Mouse (Mus musculus) MEL (cell line): ENCODE data around the gene Lyg1. TPM values are rescaled to one million over a fixed set of nuclear protein-coding genes. Genes with fewer than 3 reads are reported as not detected.
A peak's percentile ranks its signal among the peaks of the same experiment; 100 is the strongest.

Experiments used
- DNase-seq: peaks from one replicate; pipeline ENCODE4 v3.0.0; 2011; ENCODE audit warnings: low read depth, low spot score
- H3K27ac ChIP-seq: 2 replicates; pipeline ENCODE4 v1.5.1; 2012; ENCODE audit warnings: low read depth, mild to moderate bottlenecking, control low read depth, low read length, moderate library complexity; ENCODE audit not compliant: control insufficient read depth
- H3K27me3 ChIP-seq, 2 experiments: fragments of 150-350 bp in 1 of 2; sonication (generic) in 1 of 2; 2 replicates each; pipeline ENCODE4 v1.6.1; 2012; ENCODE audit warnings: low read length in 2 of 2, mild to moderate bottlenecking in 2 of 2, improper control_type of control experiment in 1 of 2, moderate library complexity in 1 of 2; ENCODE audit not compliant: insufficient read depth in 2 of 2, control insufficient read depth in 1 of 2
- H3K36me3 ChIP-seq, 2 experiments: 2 replicates each; pipeline ENCODE4 v1.6.1; 2012 to 2014; ENCODE audit warnings: low read length in 2 of 2, improper control_type of control experiment in 1 of 2, inconsistent platforms in 1 of 2, mild to moderate bottlenecking in 1 of 2; ENCODE audit not compliant: insufficient read depth in 2 of 2, control insufficient read depth in 1 of 2
- H3K4me1 ChIP-seq, 2 experiments: fragments of 150-350 bp in 1 of 2; sonication (generic) in 1 of 2; 2 replicates each; pipeline ENCODE4 v1.6.1; 2012; ENCODE audit warnings: low read length in 2 of 2, improper control_type of control experiment in 1 of 2, mild to moderate bottlenecking in 1 of 2; ENCODE audit not compliant: insufficient read depth in 2 of 2, control insufficient read depth in 1 of 2
- H3K4me3 ChIP-seq, 2 experiments: fragments of 150-350 bp in 1 of 2; sonication (generic) in 1 of 2; 2 replicates each; pipeline ENCODE4 v1.5.1; 2012; ENCODE audit warnings: low read depth in 2 of 2, low read length in 2 of 2, mild to moderate bottlenecking in 2 of 2, moderate library complexity in 2 of 2, control low read depth in 1 of 2, improper control_type of control experiment in 1 of 2; ENCODE audit not compliant: control insufficient read depth in 1 of 2, insufficient read depth in 1 of 2
- H3K79me2 ChIP-seq: 2 replicates; pipeline ENCODE4 v1.6.1; 2012; ENCODE audit warnings: mild to moderate bottlenecking, low read length, moderate library complexity; ENCODE audit not compliant: control insufficient read depth, poor library complexity, insufficient read depth
- H3K9ac ChIP-seq: 2 replicates; pipeline ENCODE4 v1.6.1; 2012; ENCODE audit warnings: low read depth, mild to moderate bottlenecking, control low read depth, low read length, moderate library complexity; ENCODE audit not compliant: control insufficient read depth, poor library complexity, severe bottlenecking
- H3K9me3 ChIP-seq: fragments of 150-350 bp; sonication (generic); replicated peaks from 2 replicates; pipeline ENCODE4 v1.6.1; 2012; ENCODE audit warnings: mild to moderate bottlenecking, low read length, improper control_type of control experiment, moderate library complexity; ENCODE audit not compliant: insufficient read depth
- BHLHE40 ChIP-seq: IDR thresholded peaks from 2 replicates; pipeline ENCODE4 v1.6.1; 2012; ENCODE audit warnings: low read depth, mild to moderate bottlenecking, inconsistent platforms, low read length, improper control_type of control experiment, borderline replicate concordance
- CHD1 ChIP-seq: IDR thresholded peaks from 2 replicates; pipeline ENCODE4 v1.6.1; 2012; ENCODE audit warnings: low read depth, mild to moderate bottlenecking, inconsistent platforms, low read length, improper control_type of control experiment
- CTCF ChIP-seq, 3 experiments: IDR thresholded peaks in 2 of 3; conservative IDR thresholded peaks in 1 of 3; 2 replicates each; pipeline ENCODE4 v1.5.1; 2011 to 2012; ENCODE audit warnings: low read length in 3 of 3, low read depth in 2 of 3, mild to moderate bottlenecking in 2 of 3, improper control_type of control experiment in 1 of 3, inconsistent platforms in 1 of 3, mixed read lengths in 1 of 3, moderate library complexity in 1 of 3; ENCODE audit not compliant: control insufficient read depth in 1 of 3, insufficient read depth in 1 of 3, poor library complexity in 1 of 3, severe bottlenecking in 1 of 3
- EP300 ChIP-seq, 2 experiments: IDR thresholded peaks; 2 replicates each; pipeline ENCODE4 v1.6.1; 2011; ENCODE audit warnings: improper control_type of control experiment in 2 of 2, low read length in 2 of 2, low read depth in 1 of 2, mild to moderate bottlenecking in 1 of 2
- ETS1 ChIP-seq: IDR thresholded peaks from 2 replicates; pipeline ENCODE4 v1.6.1; 2012; ENCODE audit warnings: low read depth, mild to moderate bottlenecking, inconsistent platforms, low read length, improper control_type of control experiment, moderate library complexity
- GATA1 ChIP-seq: IDR thresholded peaks from 2 replicates; pipeline ENCODE4 v1.6.1; 2011; ENCODE audit warnings: low read depth, low read length, improper control_type of control experiment
- HCFC1 ChIP-seq: IDR thresholded peaks from 2 replicates; pipeline ENCODE4 v1.6.1; 2012; ENCODE audit warnings: low read depth, mild to moderate bottlenecking, inconsistent platforms, low read length, improper control_type of control experiment, moderate library complexity
- MAX ChIP-seq: IDR thresholded peaks from 2 replicates; pipeline ENCODE4 v1.6.1; 2011; ENCODE audit warnings: low read length, improper control_type of control experiment
- MEF2A ChIP-seq: IDR thresholded peaks from 2 replicates; pipeline ENCODE4 v1.6.1; 2014; ENCODE audit warnings: low read depth, mild to moderate bottlenecking, inconsistent platforms, low read length, improper control_type of control experiment; ENCODE audit not compliant: poor library complexity, insufficient replicate concordance, severe bottlenecking; ENCODE audit errors: extremely low read depth
- MXI1 ChIP-seq: IDR thresholded peaks from 2 replicates; pipeline ENCODE4 v1.6.1; 2011; ENCODE audit warnings: mild to moderate bottlenecking, low read depth, low read length, improper control_type of control experiment
- MYB ChIP-seq: IDR thresholded peaks from 2 replicates; pipeline ENCODE4 v1.6.1; 2011; ENCODE audit warnings: mild to moderate bottlenecking, low read depth, low read length, improper control_type of control experiment
- MYC ChIP-seq: IDR thresholded peaks from 2 replicates; pipeline ENCODE4 v1.6.1; 2011; ENCODE audit warnings: low read depth, mild to moderate bottlenecking, low read length, improper control_type of control experiment, moderate library complexity
- NELFE ChIP-seq: IDR thresholded peaks from 2 replicates; pipeline ENCODE4 v1.6.1; 2011; ENCODE audit warnings: low read depth, low read length, improper control_type of control experiment
- NRF1 ChIP-seq: IDR thresholded peaks from 2 replicates; pipeline ENCODE4 v1.6.1; 2014; ENCODE audit warnings: low read depth, mild to moderate bottlenecking, inconsistent platforms, low read length, improper control_type of control experiment, moderate library complexity; ENCODE audit not compliant: poor library complexity, insufficient read depth, severe bottlenecking
- POLR2A ChIP-seq, 2 experiments: IDR thresholded peaks; 2 replicates each; pipeline ENCODE4 v1.6.1; 2011 to 2012; ENCODE audit warnings: low read length in 2 of 2, mild to moderate bottlenecking in 2 of 2, control low read depth in 1 of 2, improper control_type of control experiment in 1 of 2, low read depth in 1 of 2, moderate library complexity in 1 of 2; ENCODE audit not compliant: control insufficient read depth in 1 of 2, insufficient read depth in 1 of 2, poor library complexity in 1 of 2
- POLR2AphosphoS2 ChIP-seq: IDR thresholded peaks from 2 replicates; pipeline ENCODE4 v1.6.1; 2011; ENCODE audit warnings: low read length, improper control_type of control experiment
- POLR2AphosphoS5 ChIP-seq: IDR thresholded peaks from 2 replicates; pipeline ENCODE4 v1.6.1; 2012; ENCODE audit warnings: low read depth, borderline replicate concordance, mild to moderate bottlenecking, inconsistent platforms, low read length, moderate library complexity, mixed read lengths
- RCOR1 ChIP-seq: IDR thresholded peaks from 2 replicates; pipeline ENCODE4 v1.6.1; 2012; ENCODE audit warnings: low read depth, mild to moderate bottlenecking, inconsistent platforms, low read length, improper control_type of control experiment
- SIN3A ChIP-seq: IDR thresholded peaks from 2 replicates; pipeline ENCODE4 v1.6.1; 2012; ENCODE audit warnings: low read length, improper control_type of control experiment, inconsistent platforms
- TAL1 ChIP-seq: IDR thresholded peaks from 2 replicates; pipeline ENCODE4 v1.6.1; 2012; ENCODE audit warnings: mild to moderate bottlenecking, inconsistent platforms, low read length, moderate library complexity, mixed read lengths
- TCF12 ChIP-seq: IDR thresholded peaks from 2 replicates; pipeline ENCODE4 v1.6.1; 2014; ENCODE audit warnings: low read depth, mild to moderate bottlenecking, inconsistent platforms, low read length, improper control_type of control experiment, moderate library complexity
- USF2 ChIP-seq, 2 experiments: IDR thresholded peaks; 2 replicates each; pipeline ENCODE4 v1.6.1; 2011 to 2012; ENCODE audit warnings: improper control_type of control experiment in 2 of 2, low read length in 2 of 2, borderline replicate concordance in 1 of 2, inconsistent platforms in 1 of 2, low read depth in 1 of 2, mild to moderate bottlenecking in 1 of 2; ENCODE audit not compliant: insufficient read depth in 1 of 2
- ZC3H11A ChIP-seq: IDR thresholded peaks from 2 replicates; pipeline ENCODE4 v1.6.1; 2012; ENCODE audit warnings: low read depth, mild to moderate bottlenecking, inconsistent platforms, low read length, improper control_type of control experiment
- ZKSCAN1 ChIP-seq: IDR thresholded peaks from 2 replicates; pipeline ENCODE4 v1.6.1; 2012; ENCODE audit warnings: low read depth, mild to moderate bottlenecking, inconsistent platforms, low read length, improper control_type of control experiment, moderate library complexity
- ZNF384 ChIP-seq: IDR thresholded peaks from 2 replicates; pipeline ENCODE4 v1.6.1; 2012; ENCODE audit warnings: low read depth, mild to moderate bottlenecking, inconsistent platforms, low read length, improper control_type of control experiment
- polyA plus RNA-seq, 2 experiments: library from polyadenylated mRNA; stranded (reverse) in 1 of 2; unstranded in 1 of 2; fragments of >175 nt in 1 of 2; fragments of >200 nt in 1 of 2; gene quantifications; 2 replicates each; pipeline versions ENCODE4 v1.2.1 to v1.2.4; 2012; ENCODE audit warnings: low replicate concordance in 2 of 2, low read depth in 1 of 2; ENCODE audit not compliant: insufficient read length in 2 of 2, insufficient read depth in 1 of 2, missing spikeins in 1 of 2
- total RNA-seq: library from RNA; depleted of rRNA; stranded (reverse); fragments of 300-350 nt; gene quantifications from 2 replicates; pipeline ENCODE4 v1.2.3, GENCODE M21; 2012

Lyg1 gene
- total and polyA plus RNA-seq, 3 experiments: not detected

- Histone ChIP-seq H3K9ac (no peak within 1 kb of the TSS), H3K27me3 (peaks cover 14 to 15% of the 10 kb centered on the region in 2 experiments), H3K79me2 (no peaks in the 10 kb centered on the region), H3K4me1 (no peaks in the 10 kb centered on the region), H3K9me3 (no peaks in the 10 kb centered on the region), H3K4me3 (no peak within 1 kb of the TSS)
- no peak for DNase-seq
- TF ChIP-seq EP300 (IDR thresholded peaks at IDR 0.05; ENCODE audit: low read depth in 1 of 2, low read length in 2 of 2): no peak
- TF ChIP-seq USF2 (IDR thresholded peaks at IDR 0.05; ENCODE audit: borderline replicate concordance in 1 of 2, insufficient read depth in 1 of 2, low read depth in 1 of 2, low read length in 2 of 2): no peak
- TF ChIP-seq ETS1: no peak
- no peak for TF ChIP-seq MYC
- TF ChIP-seq, all 39 proteins: peak for 0
- H3K36me3 ChIP-seq: no peaks in the 10 kb centered on the region
- H3K27ac ChIP-seq: no peak within 1 kb of the TSS
Observed at GRCm38 (mm10) chr1:37916393-37916792, 41.2 kb downstream of the Lyg1 start, which contains the start of gene Lyg2. Lyg2 (minus strand) TSS chr1:37916493.

DNA sequence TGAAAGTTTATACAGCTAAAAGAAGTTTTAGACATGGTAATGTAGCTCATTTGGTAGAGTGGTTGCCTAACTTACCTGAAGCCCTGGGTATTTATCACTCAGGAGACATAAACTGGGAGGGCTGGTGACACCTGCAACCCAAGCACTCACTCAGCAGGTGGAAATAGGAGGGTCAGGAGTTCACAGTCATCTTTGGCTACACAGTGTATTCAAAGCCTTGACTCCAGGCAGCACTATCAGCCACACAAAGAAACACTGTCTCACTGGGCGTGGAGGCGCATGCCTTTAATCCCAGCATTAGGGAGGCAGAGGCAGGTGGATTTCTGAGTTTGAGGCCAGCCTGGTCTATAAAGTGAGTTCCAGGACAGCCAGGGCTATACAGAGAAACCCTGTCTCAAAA lies 44.8 kb downstream of the Lyg1 start:
- Histone ChIP-seq H3K79me2 (no peaks in the 10 kb centered on the region), H3K4me3 (no peak overlapping the region), H3K9me3 (no peaks in the 10 kb centered on the region), H3K36me3 (no peaks in the 10 kb centered on the region), H3K27me3 (peaks cover 16 to 20% of the 10 kb centered on the region in 2 experiments), H3K4me1 (no peaks in the 10 kb centered on the region), H3K27ac (no peak overlapping the region), H3K9ac (no peak overlapping the region)
- no peak for DNase-seq
- TF ChIP-seq TCF12: no peak

- H3K27ac ChIP-seq: no peak overlapping the region
- H3K4me3 ChIP-seq: no peak overlapping the region
- H3K4me1 ChIP-seq: no peaks in the 10 kb centered on the region
- no peaks in the 10 kb centered on the region for H3K9me3 ChIP-seq
- H3K9ac ChIP-seq: no peak overlapping the region
- peaks cover 0 to 2% of the 10 kb centered on the region in 2 experiments; a peak in 2 of 4 replicates for H3K36me3 ChIP-seq
- DNase-seq: peak; percentile 69
- no peaks in the 10 kb centered on the region for H3K79me2 ChIP-seq
- peaks cover 0 to 3% of the 10 kb centered on the region in 2 experiments; a peak in 3 of 4 replicates for H3K27me3 ChIP-seq
- no peak for TF ChIP-seq POLR2A (IDR thresholded peaks at IDR 0.05; ENCODE audit: control insufficient read depth in 1 of 2, insufficient read depth in 1 of 2, low read depth in 1 of 2, low read length in 2 of 2, poor library complexity in 1 of 2)
- TF ChIP-seq POLR2AphosphoS5: no peak
- TF ChIP-seq HCFC1: no peak
- no peak for TF ChIP-seq MAX
- no peak for TF ChIP-seq CHD1
- no peak for TF ChIP-seq MXI1
- TF ChIP-seq MYC: no peak
- no peak for TF ChIP-seq POLR2AphosphoS2
- no peak for TF ChIP-seq MYB
- no peak for TF ChIP-seq TAL1
- TF ChIP-seq NELFE: no peak
- no peak for TF ChIP-seq ZNF384
- TF ChIP-seq SIN3A: peak; percentile 37; the same call in 1 of the 2 replicates
- TF ChIP-seq NRF1: no peak
- TF ChIP-seq ZKSCAN1: no peak
- no peak for TF ChIP-seq RCOR1
- TF ChIP-seq TCF12: 0 out of 2 replicates have a peak, but pooled peaks have one; percentile 8
- peak; percentile 31 to 65 (median 49) for TF ChIP-seq CTCF (IDR thresholded peaks at IDR 0.05 in 2 of 3, conservative IDR thresholded peaks at IDR 0.05 in 1 of 3; ENCODE audit: control insufficient read depth in 1 of 3, insufficient read depth in 1 of 3, low read depth in 2 of 3, low read length in 3 of 3, poor library complexity in 1 of 3, severe bottlenecking in 1 of 3)
- TF ChIP-seq ZC3H11A: peak; percentile 40
- TF ChIP-seq GATA1: no peak
- no peak for TF ChIP-seq MEF2A
- no peak for TF ChIP-seq BHLHE40
Observed at GRCm38 (mm10) chr1:37903178-37903577, 54.4 kb downstream of the Lyg1 start.
